Mouse (Mus musculus): ENCODE measurements around the gene Zbtb21. TPM values are rescaled to one million over a fixed set of nuclear protein-coding genes. Genes with fewer than 3 reads are reported as not detected.
A peak's percentile ranks its signal among the peaks of the same experiment; 100 is the strongest.
"Not testable (repeated sequence)": the region's sequence is repeated elsewhere in the genome, so short reads cannot be mapped to it uniquely, and the experiment has no call there.

Zbtb21 gene
- polyA plus RNA-seq, 1 experiment from 2014 or later = 8.4 TPM

DNA sequence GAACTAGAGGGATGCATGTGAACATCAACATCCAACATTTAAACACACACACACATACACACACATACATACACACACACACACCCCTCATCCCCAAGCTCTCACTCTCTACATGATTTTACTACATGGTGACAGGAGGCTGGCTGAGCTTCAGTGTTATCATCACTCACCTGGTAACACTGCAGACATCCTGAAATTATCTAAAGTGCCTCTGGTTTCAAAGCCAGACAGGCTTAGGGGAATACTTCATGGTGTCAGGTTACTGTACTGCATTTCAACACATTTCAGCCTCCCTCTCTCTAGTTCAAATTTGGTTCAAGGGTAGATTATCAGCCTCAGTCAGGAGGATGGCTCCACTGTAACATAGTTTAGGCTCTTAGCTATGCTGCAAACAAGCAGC lies 4.8 kb downstream of the Zbtb21 start:
- peak overlapping the region; percentile 51 for H3K4me2 ChIP-seq (ENCODE audit: low read length)
- no peaks in the 10 kb centered on the region for H3K9me3 ChIP-seq (ENCODE audit: control insufficient read depth, low read length)
- peaks cover 16% of the 10 kb centered on the region for H3K27me3 ChIP-seq (ENCODE audit: control insufficient read depth, insufficient read depth, low read length)
- H3K4me3 ChIP-seq (ENCODE audit: control insufficient read depth in 1 of 2, insufficient read depth in 1 of 2, low read depth in 1 of 2, low read length in 2 of 2) = no peak overlapping the region
- H3K9ac ChIP-seq (ENCODE audit: low read length) = no peak overlapping the region
- peak overlapping the region; percentile 83 to 85 for H3K27ac ChIP-seq (replicated peaks in 1 of 2; ENCODE audit: control insufficient read depth in 1 of 2, insufficient read depth in 1 of 2, low read depth in 2 of 2, low read length in 2 of 2)
- peaks cover 36% of the 10 kb centered on the region for H3K36me3 ChIP-seq (ENCODE audit: control insufficient read depth, insufficient read depth, low read length)
- peaks cover 12 to 49% of the 10 kb centered on the region in 2 experiments for H3K4me1 ChIP-seq (ENCODE audit: control insufficient read depth in 2 of 2, insufficient read depth in 2 of 2, low read length in 2 of 2)
- ATAC-seq (ENCODE audit: insufficient number of reproducible peaks, insufficient read depth, low FRiP score, low read depth) = peak; percentile 52

- Histone ChIP-seq H3K9ac (ENCODE audit: low read length) (no peak overlapping the region), H3K27ac (replicated peaks in 1 of 2; ENCODE audit: control insufficient read depth in 1 of 2, insufficient read depth in 1 of 2, low read depth in 2 of 2, low read length in 2 of 2) (no peak overlapping the region), H3K9me3 (ENCODE audit: control insufficient read depth, low read length) (no peaks in the 10 kb centered on the region), H3K4me2 (ENCODE audit: low read length) (no peak overlapping the region), H3K4me1 (ENCODE audit: control insufficient read depth in 2 of 2, insufficient read depth in 2 of 2, low read length in 2 of 2) (peaks cover 10 to 44% of the 10 kb centered on the region in 2 experiments), H3K36me3 (ENCODE audit: control insufficient read depth, insufficient read depth, low read length) (peaks cover 52% of the 10 kb centered on the region), H3K27me3 (ENCODE audit: control insufficient read depth, insufficient read depth, low read length) (peaks cover 21% of the 10 kb centered on the region), H3K4me3 (ENCODE audit: control insufficient read depth in 1 of 2, insufficient read depth in 1 of 2, low read depth in 1 of 2, low read length in 2 of 2) (no peak overlapping the region)
- no peak for ATAC-seq (ENCODE audit: insufficient number of reproducible peaks, insufficient read depth, low FRiP score, low read depth)
- 88% methylated on average over 2 of the region's 2 CpGs for WGBS
These were observed 6.4 kb downstream of the Zbtb21 start for GRCm38 (mm10) chr16:97956011-97956410.

- Histone ChIP-seq H3K4me3 (ENCODE audit: control insufficient read depth in 1 of 2, insufficient read depth in 1 of 2, low read depth in 1 of 2, low read length in 2 of 2) (no peak overlapping the region), H3K4me2 (ENCODE audit: low read length) (no peak overlapping the region), H3K27me3 (ENCODE audit: control insufficient read depth, insufficient read depth, low read length) (peaks cover 21% of the 10 kb centered on the region), H3K27ac (replicated peaks in 1 of 2; ENCODE audit: control insufficient read depth in 1 of 2, insufficient read depth in 1 of 2, low read depth in 2 of 2, low read length in 2 of 2) (no peak overlapping the region), H3K36me3 (ENCODE audit: control insufficient read depth, insufficient read depth, low read length) (peaks cover 69% of the 10 kb centered on the region), H3K4me1 (ENCODE audit: control insufficient read depth in 2 of 2, insufficient read depth in 2 of 2, low read length in 2 of 2) (peaks cover 10 to 24% of the 10 kb centered on the region in 2 experiments), H3K9me3 (ENCODE audit: control insufficient read depth, low read length) (no peaks in the 10 kb centered on the region), H3K9ac (ENCODE audit: low read length) (no peak overlapping the region)
- no peak for ATAC-seq (ENCODE audit: insufficient number of reproducible peaks, insufficient read depth, low FRiP score, low read depth)
- WGBS = 71% methylated on average over 2 of the region's 2 CpGs
These were observed 9.1 kb downstream of the Zbtb21 start for GRCm38 (mm10) chr16:97953300-97953699.

GRCm38 (mm10) chr16:97952801-97953200 lies 9.6 kb downstream of the Zbtb21 start:
- H3K36me3 ChIP-seq (ENCODE audit: control insufficient read depth, insufficient read depth, low read length) = peaks cover 69% of the 10 kb centered on the region
- 52% methylated on average over 9 of the region's 9 CpGs for WGBS

DNA sequence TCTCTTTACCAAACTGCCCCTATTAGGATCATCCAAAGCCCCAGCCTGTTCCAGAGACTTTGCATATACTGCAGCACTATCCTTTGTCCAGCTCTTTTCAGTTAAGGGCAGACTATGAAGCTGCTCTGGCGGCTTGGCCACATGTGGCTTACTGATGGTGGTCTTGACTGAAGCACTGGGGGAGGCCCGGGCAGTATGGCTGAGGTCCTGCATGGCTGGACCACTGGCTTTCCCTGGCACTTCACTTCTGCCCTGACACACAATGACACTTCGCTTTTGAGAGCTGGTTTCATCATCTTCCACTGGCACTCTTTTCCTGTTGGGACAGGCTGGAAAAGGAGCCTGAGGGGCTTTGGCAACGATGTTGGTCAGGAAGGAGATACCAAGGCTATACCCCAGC lies 10.1 kb downstream of the Zbtb21 start:
- no peak overlapping the region for H3K4me2 ChIP-seq (ENCODE audit: low read length)
- H3K9me3 ChIP-seq (ENCODE audit: control insufficient read depth, low read length) = no peaks in the 10 kb centered on the region
- 88% methylated on average over 4 of the region's 4 CpGs for WGBS
- peaks cover 21% of the 10 kb centered on the region for H3K27me3 ChIP-seq (ENCODE audit: control insufficient read depth, insufficient read depth, low read length)
- peaks cover 69% of the 10 kb centered on the region for H3K36me3 ChIP-seq (ENCODE audit: control insufficient read depth, insufficient read depth, low read length)
- no peak overlapping the region for H3K9ac ChIP-seq (ENCODE audit: low read length)
- peaks cover 8 to 17% of the 10 kb centered on the region in 2 experiments for H3K4me1 ChIP-seq (ENCODE audit: control insufficient read depth in 2 of 2, insufficient read depth in 2 of 2, low read length in 2 of 2)
- H3K27ac ChIP-seq (replicated peaks in 1 of 2; ENCODE audit: control insufficient read depth in 1 of 2, insufficient read depth in 1 of 2, low read depth in 2 of 2, low read length in 2 of 2) = no peak overlapping the region
- ATAC-seq (ENCODE audit: insufficient number of reproducible peaks, insufficient read depth, low FRiP score, low read depth) = no peak
- no peak overlapping the region for H3K4me3 ChIP-seq (ENCODE audit: control insufficient read depth in 1 of 2, insufficient read depth in 1 of 2, low read depth in 1 of 2, low read length in 2 of 2)

More at GRCm38 (mm10) chr16:97952801-97953200, 9.6 kb downstream of the Zbtb21 start:
- H3K4me3 ChIP-seq (ENCODE audit: control insufficient read depth in 1 of 2, insufficient read depth in 1 of 2, low read depth in 1 of 2, low read length in 2 of 2) = no peak overlapping the region
- H3K9ac ChIP-seq (ENCODE audit: low read length) = no peak overlapping the region
- peaks cover 21% of the 10 kb centered on the region for H3K27me3 ChIP-seq (ENCODE audit: control insufficient read depth, insufficient read depth, low read length)
- ATAC-seq (ENCODE audit: insufficient number of reproducible peaks, insufficient read depth, low FRiP score, low read depth) = no peak
- no peak overlapping the region for H3K4me2 ChIP-seq (ENCODE audit: low read length)
- H3K4me1 ChIP-seq (ENCODE audit: control insufficient read depth in 2 of 2, insufficient read depth in 2 of 2, low read length in 2 of 2) = peaks cover 8 to 19% of the 10 kb centered on the region in 2 experiments
- no peaks in the 10 kb centered on the region for H3K9me3 ChIP-seq (ENCODE audit: control insufficient read depth, low read length)
- H3K27ac ChIP-seq (replicated peaks in 1 of 2; ENCODE audit: control insufficient read depth in 1 of 2, insufficient read depth in 1 of 2, low read depth in 2 of 2, low read length in 2 of 2) = no peak overlapping the region

DNA sequence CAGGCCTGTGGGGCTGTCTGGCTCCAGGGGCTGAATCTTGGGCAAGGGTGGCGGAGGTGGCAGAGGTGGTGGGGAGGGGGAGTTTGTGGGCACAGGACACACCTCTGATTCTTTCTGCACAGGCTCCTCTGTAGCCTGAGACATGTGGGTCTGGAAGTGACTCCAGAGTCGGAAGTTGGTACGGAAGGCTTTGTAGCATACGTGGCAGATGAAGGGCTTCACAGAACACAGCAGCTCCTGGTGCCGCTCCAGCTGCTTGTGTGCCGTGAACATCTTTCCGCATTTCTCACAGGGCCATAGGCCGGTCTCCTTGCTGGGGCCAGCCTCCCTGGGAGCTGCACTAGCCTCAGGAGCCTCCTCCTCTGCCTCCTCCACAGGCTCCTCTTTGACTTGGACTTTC lies 12.4 kb downstream of the Zbtb21 start:
- no peak for ATAC-seq (ENCODE audit: insufficient number of reproducible peaks, insufficient read depth, low FRiP score, low read depth)
- Histone ChIP-seq H3K9ac (ENCODE audit: low read length) (no peak overlapping the region), H3K4me1 (ENCODE audit: control insufficient read depth in 2 of 2, insufficient read depth in 2 of 2, low read length in 2 of 2) (peaks cover 3 to 4% of the 10 kb centered on the region in 2 experiments; a peak in 1 of 4 replicates), H3K4me2 (ENCODE audit: low read length) (no peak overlapping the region), H3K4me3 (ENCODE audit: control insufficient read depth in 1 of 2, insufficient read depth in 1 of 2, low read depth in 1 of 2, low read length in 2 of 2) (no peak overlapping the region), H3K9me3 (ENCODE audit: control insufficient read depth, low read length) (no peaks in the 10 kb centered on the region), H3K27me3 (ENCODE audit: control insufficient read depth, insufficient read depth, low read length) (peaks cover 12% of the 10 kb centered on the region), H3K27ac (replicated peaks in 1 of 2; ENCODE audit: control insufficient read depth in 1 of 2, insufficient read depth in 1 of 2, low read depth in 2 of 2, low read length in 2 of 2) (no peak overlapping the region), H3K36me3 (ENCODE audit: control insufficient read depth, insufficient read depth, low read length) (peaks cover 60% of the 10 kb centered on the region)
- 91% methylated on average over 8 of the region's 8 CpGs for WGBS

GRCm38 (mm10) chr16:97948836-97949235 lies 13.6 kb downstream of the Zbtb21 start:
- no peaks in the 10 kb centered on the region for H3K9me3 ChIP-seq (ENCODE audit: control insufficient read depth, low read length)
- peaks cover 5% of the 10 kb centered on the region for H3K27me3 ChIP-seq (ENCODE audit: control insufficient read depth, insufficient read depth, low read length)
- ATAC-seq (ENCODE audit: insufficient number of reproducible peaks, insufficient read depth, low FRiP score, low read depth) = peak; percentile 17; the same call in 1 of the 2 replicates
- H3K27ac ChIP-seq (replicated peaks in 1 of 2; ENCODE audit: control insufficient read depth in 1 of 2, insufficient read depth in 1 of 2, low read depth in 2 of 2, low read length in 2 of 2) = no peak overlapping the region
- no peak overlapping the region for H3K4me2 ChIP-seq (ENCODE audit: low read length)
- WGBS = 8% methylated on average over 4 of the region's 4 CpGs
- H3K9ac ChIP-seq (ENCODE audit: low read length) = no peak overlapping the region
- no peak overlapping the region for H3K4me3 ChIP-seq (ENCODE audit: control insufficient read depth in 1 of 2, insufficient read depth in 1 of 2, low read depth in 1 of 2, low read length in 2 of 2)
- peaks cover 3 to 4% of the 10 kb centered on the region in 2 experiments; a peak in 1 of 4 replicates for H3K4me1 ChIP-seq (ENCODE audit: control insufficient read depth in 2 of 2, insufficient read depth in 2 of 2, low read length in 2 of 2)
- peaks cover 48% of the 10 kb centered on the region for H3K36me3 ChIP-seq (ENCODE audit: control insufficient read depth, insufficient read depth, low read length)

DNA sequence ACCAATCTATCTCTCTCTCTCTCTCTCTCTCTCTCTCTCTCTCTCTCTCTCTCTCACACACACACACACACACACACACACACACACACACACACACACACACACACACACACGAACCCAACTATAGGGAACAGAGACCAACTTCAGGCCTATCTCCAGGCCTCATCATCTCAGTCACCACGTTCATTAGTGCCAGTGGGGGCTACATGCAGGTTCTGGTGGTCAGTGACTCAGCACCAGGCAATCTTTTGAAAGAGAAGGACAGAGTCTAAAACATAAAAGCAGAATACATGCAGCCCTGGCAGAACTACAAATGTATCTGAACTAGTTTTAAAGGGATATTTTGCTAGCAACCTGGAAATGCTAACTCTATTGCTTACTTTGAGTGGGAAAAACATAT lies 15.4 kb downstream of the Zbtb21 start:
- not testable (repeated sequence) for ATAC-seq (ENCODE audit: insufficient number of reproducible peaks, insufficient read depth, low FRiP score, low read depth); H3K4me1 ChIP-seq (ENCODE audit: control insufficient read depth in 2 of 2, insufficient read depth in 2 of 2, low read length in 2 of 2); H3K9me3 ChIP-seq (ENCODE audit: control insufficient read depth, low read length); H3K4me3 ChIP-seq (ENCODE audit: control insufficient read depth in 1 of 2, insufficient read depth in 1 of 2, low read depth in 1 of 2, low read length in 2 of 2); H3K4me2 ChIP-seq (ENCODE audit: low read length); H3K9ac ChIP-seq (ENCODE audit: low read length); H3K27ac ChIP-seq (replicated peaks in 1 of 2; ENCODE audit: control insufficient read depth in 1 of 2, insufficient read depth in 1 of 2, low read depth in 2 of 2, low read length in 2 of 2); H3K27me3 ChIP-seq (ENCODE audit: control insufficient read depth, insufficient read depth, low read length)
- H3K36me3 ChIP-seq (ENCODE audit: control insufficient read depth, insufficient read depth, low read length) = peaks cover 33% of the 10 kb centered on the region
- 62% methylated on average over 2 of the region's 2 CpGs for WGBS

Measured in heart, embryonic 14.5 days (tissue).